Mouse (Mus musculus) bone marrow macrophage, adult 2 months (primary cell): Measurements from ENCODE around the gene Kri1.

Experiments
- CTCF ChIP-seq: IDR thresholded peaks from 2 replicates; pipeline ENCODE4 v1.5.1; 2012; ENCODE audit warnings: low read depth, mild to moderate bottlenecking, low read length, moderate library complexity
- POLR2A ChIP-seq: IDR thresholded peaks from 2 replicates; pipeline ENCODE4 v1.6.1; 2012; ENCODE audit warnings: mild to moderate bottlenecking, low read depth, low read length, borderline replicate concordance

DNA sequence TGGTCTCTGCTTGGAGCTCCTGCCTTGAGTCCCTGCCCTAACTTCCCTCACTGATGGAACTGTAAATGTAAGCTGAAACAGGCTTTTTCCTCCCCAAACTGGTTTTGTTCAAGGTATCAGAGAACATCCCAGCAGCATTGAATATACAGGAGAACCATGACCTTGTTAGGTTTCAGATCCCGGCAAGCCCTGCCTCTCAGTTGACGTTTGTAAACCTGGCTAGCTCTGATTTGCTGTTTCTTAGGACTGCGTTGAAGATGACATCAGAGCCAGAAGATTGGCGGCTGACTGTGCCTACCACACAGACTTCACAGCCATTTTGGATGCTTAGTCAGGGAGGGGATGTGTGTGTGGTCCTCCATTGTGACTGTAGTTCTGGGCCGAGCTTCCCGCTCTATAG lies 63.9 kb downstream of the Kri1 start:
- no peak for TF ChIP-seq POLR2A
- TF ChIP-seq CTCF: no peak
